Mouse (Mus musculus): ENCODE measurements at regions not wholly inside any gene's neighbourhood (a gene's known extent, or its start where the extent isn't known, plus 50 kb on each side); places are given as distances from the start of the nearest gene placed in this dataset.

DNA sequence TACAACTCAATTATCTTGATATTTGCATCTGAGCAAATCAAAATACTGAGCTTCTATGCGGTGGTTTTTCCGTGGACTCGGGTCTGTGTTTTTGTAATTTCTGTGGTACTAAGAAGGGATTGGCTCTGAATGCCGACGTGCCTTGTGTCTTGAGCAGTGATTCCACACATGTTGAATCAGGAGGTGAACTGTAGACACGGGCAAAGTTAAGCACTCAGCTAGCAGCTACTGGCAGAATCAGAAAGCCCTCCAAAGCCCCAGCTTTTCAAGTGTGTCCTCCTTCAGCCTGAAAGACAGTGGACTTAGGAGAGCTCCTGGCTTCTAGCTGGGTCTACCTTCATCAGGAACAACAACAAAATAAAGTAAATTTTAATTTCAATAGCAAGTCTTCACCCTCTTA, 462.9 kb upstream of the Pou3f3 start:
- DNase-seq = no peak

DNA sequence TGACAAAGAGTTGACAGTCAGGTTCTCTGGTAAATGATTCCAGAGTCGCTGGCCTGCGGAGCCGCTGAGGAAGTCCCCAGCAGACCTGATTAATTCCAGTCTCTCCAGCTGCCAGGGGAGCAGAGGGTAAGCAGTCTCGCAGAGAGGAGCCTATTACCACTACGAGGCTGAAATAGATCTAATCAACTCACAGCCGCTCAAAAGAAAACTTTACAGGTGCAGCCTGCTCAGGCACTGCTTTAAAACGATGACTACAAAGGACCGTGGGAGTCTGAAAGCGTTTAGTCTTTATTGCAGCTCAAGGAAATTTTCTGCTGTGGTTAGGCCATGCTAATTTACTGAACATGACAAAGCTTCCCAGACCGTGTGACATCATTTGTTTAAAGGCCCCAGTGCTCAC, 462.3 kb upstream of the Pou3f3 start:
- DNase-seq = no peak

DNA sequence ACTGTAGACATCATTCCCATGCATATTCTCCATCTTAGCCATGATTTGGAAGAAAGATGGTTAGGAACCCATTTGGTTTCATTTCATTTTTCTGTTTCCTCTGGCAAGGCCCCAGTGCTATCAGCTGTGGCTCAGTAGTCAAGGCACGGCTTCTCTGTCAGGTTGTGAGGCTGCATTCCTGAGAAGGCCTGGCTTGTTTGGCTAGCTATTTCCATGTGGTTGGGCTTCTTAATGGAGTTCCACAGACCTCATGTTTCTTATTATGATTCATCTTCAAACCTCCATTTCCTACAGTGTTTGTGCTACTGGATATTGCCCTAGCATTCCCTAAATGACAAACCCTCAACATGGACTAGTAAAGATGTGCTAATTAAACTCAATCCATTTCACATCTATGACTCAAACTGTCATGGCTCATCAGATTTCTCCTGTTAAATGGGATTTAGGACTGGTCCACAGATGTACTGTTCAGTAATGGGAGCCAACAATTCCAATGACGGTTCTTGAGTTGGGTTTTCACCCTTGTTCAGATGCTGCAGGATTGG, 459.0 kb upstream of the Pou3f3 start:
- DNase-seq = no peak

DNA sequence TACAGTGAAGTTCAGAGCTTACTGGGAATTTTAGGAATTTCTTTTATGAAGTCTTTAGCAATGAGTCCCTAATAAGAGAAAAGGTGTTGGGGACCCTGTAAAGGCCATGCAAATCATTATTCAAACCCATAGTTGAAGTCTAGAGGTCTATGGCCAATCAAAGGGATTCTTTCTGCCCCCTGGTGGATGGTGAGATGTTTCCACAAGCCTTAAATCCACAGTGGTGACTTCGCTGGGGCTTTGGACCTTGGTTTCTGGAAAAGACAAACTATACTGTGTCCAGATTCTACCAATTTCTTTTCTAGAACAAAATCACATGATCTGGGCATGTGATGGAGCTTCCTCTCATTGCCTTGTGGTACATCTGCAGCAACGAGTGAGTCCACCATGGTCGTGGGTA, 457.2 kb upstream of the Pou3f3 start:
- peak; percentile 40 for DNase-seq

DNA sequence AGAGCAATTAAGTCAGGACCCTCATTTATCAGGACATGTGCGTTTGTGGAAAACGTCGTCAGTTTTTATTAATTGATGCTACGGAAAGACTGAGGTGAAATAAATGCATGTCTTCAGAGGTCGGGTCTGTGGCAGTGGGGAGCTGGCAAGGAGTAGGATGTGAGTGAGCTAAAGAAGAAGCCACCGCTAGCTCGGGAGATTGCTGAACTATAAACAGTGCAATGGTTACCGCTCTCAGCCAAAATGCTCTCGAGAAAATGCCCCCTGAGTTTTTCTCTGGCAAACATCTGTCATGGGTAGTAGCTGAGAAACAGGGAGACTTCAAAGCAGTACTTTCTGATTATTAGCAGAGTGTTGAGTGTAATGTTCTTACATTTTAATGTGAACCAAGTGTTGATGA, 454.4 kb upstream of the Pou3f3 start:
- no peak for DNase-seq

DNA sequence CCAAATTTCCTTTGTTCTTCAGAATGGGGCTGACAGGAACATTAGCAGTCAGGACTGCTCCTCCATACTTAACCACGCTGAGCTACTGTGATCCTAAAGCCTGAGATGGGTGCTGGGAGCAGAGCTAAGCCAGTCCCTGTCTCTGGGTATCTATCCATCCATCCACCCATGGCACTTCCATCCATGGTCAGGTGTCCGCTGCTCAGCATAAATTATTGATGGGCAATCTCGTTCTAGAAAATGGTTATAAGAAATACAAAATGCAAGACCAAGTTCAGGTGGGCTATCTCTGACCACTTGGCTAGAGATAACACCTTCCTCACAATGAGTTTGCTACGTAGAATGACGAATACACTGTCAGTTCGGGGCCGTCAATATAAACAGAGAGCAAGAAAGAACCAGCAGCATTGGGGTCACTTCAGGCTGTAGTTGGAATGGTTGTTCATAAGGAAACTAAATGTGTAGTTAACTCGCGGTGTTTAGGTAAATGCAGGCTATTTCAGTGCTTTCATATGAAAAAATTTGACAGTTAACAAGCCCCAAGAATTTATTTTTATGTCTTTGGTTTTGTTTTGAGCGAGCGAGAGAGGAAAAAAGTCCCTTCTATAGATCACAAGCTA, 453.9 kb upstream of the Pou3f3 start:
- no peak for DNase-seq

DNA sequence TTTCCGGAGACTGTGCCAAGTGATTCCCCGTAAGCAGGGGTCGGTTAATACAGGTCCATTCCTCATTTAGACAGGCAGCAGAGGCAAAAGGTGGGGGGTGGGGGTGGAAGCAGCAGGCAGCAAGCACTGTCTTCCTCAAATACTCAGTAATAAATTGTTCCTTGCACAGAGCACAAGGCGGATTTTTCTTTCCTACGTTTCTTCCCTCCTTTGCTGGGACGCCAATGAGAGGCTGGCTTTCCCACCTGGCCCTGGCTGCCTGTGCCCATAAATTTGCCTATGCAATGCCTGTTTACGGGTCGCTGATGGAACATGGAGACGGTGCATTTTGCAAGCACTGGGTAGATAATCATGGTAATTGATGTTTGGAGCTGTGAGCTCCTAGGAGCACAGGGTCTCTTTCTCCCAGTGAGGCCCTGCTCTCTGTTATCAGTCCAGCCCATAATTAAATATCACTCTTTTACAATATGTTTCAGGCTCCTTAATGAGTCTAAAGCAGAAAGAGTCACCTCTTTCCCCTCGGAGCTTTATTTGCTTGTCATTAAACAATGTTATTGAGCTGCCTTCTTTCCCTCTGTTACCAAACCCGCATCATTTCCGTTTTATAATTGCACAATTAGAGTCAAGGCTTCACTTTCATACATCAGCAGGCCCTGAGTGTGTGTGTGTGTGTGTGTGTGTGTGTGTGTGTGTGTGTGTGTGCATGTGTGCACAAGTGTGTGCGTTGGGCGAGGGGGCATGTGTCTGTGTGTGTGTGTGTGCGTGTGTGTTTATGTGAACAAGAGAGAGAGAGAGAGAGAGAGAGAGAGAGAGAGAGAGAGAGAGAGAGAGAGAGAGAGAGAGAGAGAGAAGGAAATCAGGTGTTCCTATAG, 452.7 kb upstream of the Pou3f3 start:
- peak; percentile 12 for DNase-seq

DNA sequence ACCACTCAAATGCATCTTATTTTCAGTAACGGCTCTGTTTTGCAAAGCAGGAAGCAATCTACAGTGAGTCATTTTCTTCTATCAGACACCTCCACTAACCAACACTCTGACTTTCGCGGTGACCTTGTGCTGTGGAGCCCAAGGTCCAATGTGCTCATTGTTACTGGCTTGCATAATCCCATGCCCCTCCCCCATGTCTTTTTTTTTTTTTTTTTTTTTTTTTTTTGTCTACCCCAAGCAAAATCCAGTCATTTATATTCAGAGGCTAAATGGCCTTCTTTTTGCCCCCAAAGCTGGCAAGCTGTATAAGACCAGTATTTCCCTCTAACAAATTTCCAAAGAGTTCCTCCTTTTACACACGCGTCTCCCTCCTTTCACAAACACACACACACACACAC, 452.1 kb upstream of the Pou3f3 start:
- peak; percentile 69 for DNase-seq

DNA sequence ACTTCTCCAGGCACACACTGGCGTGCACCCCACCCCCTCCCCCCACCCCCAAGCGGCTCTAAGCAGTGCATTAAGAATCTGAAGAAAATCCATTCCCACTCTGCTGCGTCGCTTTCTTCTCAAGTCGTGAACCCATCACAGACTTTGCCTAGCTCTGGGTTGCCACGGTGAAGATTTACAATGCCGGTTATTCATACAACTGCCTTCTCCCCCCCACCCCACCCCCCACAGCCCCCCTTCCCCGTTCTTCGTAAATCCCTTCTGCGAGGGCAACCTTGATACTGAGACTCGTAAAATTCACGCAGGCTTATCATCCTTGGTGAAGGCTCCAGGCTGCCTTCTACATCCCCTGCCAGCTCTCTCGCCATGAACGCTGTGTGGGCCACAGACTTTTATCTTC, 451.7 kb upstream of the Pou3f3 start:
- peak; percentile 30 for DNase-seq

DNA sequence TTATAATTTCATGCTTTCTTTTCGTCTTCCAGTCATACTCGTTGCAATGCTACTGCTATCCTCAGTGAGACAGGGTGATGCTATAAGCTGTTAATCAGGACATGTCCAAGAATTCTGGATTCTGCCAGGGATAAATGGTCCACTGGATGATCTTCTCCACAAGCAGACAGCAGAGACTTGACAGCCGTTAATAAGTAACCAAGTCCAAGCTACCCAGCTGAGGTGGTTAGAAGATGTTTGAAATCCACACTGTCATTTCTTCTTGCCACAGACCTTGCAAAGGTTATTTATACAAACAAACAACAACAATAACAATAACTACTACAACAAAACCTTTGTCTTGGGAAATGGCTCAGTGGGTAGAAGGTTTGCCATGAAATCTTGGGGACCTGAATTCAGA, 443.2 kb upstream of the Pou3f3 start:
- DNase-seq = no peak

DNA sequence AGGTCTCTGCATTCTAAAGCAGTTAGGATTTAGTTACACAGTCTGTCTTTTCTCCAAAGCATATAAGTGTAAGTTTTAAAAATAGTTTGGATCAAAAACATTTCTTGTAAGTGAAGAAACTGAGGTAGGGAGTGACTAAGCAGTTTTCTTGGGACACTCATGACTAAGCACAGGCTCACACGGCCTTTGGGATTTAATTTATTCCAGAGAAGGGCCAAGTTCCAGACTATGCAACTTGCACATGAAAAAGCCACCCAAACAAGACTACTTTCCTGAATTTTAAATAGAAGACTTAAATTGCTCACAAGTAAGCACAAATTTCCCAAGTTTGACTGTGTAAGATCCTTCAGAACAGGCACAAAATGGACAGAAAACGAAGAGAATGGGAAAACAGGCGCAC, 441.8 kb upstream of the Pou3f3 start:
- DNase-seq = no peak

DNA sequence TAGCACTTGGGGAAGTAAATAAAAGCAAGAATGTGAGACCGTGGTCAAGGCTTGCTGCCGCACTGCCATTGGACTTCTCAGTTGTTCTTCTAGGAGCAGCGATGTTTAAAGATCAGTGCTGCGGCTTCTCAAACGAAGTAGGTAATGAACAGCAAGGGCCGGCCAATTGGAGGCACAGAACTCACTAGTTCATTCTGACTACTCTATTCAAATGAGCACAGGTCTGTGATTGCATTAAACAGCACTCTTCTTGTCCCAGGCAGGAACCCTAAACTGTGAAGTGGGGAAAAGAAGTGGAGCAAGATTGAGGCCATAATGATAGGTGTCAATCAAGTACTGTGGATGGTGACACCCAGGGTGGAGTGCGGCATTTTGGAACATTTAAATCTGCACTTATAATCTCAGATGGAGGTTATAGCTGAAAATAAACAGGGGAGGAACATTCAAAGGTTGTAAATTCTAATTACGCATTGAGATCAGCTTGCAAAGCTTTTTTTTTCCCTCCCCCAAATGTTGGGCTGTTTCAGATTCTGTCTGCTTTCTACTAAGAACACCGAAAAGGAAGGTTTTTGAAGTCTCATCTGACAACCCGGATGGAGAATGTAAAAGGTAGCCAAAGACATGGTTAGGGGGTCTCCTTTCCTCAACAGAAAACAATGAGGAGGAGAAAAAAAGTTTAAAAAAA, 438.5 kb upstream of the Pou3f3 start:
- DNase-seq = no peak

DNA sequence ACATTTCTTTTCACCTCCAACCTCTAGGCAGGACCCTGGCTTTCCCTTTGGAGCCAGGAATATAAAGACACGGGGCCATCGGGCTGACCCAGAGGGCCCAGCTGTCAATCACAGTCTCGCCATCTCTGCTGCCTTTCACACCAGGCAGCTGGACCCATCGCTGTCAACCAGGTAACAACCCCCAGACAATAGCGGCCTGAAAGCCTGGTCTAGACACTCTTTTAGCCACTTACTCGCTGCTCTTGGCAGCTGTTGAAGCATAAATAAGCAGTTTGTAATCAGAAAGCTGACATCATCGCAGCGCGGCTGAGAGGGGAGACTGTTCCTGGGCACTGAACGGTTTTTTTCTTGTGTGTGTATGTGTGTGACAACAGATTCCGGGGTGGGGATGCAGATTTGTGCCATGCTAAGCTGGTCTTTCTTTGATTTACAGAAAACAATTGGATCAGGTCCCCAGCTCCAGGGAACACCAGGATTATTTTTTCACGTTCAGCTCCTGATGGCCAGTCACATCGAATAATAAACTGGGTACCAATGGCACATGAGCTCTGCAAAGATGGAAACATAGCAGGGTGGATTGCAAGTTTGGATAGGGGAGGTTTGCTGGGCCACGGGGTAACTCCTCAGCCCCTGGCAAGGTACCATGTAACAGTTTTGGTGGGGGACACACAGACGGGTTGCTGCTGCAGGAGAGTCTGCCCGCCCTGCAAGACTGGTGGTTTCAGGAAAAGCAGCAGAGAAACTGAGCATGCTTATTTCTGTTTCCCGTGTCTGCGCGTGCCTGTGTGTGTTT, 437.6 kb upstream of the Pou3f3 start:
- DNase-seq = peak; percentile 7

DNA sequence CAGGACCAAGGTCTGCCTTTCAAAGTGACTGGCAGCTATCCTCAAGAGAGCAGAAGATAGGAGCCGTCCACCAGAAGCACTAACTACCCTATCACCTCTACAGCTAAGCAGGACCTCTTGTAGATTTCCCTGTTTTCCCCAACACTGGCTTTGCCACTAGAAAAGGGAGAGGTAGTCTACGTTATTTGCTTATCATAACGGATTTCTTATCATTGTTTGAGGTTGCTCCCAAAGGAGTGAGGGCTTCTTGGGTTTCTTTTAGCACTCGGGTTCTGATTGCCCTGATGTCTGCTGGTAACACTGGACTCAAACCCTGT, 437.0 kb upstream of the Pou3f3 start:
- no peak for DNase-seq

DNA sequence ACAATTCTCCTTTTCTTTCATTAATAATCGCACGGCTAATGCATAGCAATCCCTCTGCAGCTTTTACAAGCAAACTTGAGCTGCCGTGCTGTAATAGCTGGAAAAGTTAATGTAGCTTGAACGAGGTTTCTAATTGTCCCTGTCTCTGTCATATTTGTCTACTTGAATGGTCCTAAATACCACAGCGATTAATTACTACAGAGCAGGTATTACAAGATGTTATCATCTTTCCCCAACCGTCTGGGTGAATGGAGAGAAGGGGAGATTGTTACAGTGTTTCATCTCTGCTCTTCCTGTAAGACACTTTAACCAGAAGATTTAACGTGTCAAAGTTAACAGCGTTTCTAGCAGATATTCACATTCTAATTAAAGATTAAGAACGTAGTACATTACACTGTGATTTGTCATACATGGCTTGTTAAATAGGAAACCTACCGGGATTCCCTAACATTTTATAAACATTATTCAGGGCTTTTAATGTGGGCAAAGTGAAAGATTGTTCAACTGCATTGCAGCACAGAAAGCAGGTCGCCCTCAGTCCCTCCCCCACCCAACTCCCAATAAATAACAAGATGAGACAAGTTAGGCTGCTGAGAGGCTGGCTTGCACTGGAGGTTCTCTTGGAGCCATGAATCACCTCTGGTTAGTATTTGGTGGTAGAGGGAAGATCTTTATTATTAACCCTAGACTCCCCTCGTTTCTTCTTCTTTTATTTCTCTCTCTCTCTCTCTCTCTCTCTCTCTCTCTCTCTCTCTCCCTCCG, 436.2 kb upstream of the Pou3f3 start:
- peak; percentile 17 for DNase-seq

DNA sequence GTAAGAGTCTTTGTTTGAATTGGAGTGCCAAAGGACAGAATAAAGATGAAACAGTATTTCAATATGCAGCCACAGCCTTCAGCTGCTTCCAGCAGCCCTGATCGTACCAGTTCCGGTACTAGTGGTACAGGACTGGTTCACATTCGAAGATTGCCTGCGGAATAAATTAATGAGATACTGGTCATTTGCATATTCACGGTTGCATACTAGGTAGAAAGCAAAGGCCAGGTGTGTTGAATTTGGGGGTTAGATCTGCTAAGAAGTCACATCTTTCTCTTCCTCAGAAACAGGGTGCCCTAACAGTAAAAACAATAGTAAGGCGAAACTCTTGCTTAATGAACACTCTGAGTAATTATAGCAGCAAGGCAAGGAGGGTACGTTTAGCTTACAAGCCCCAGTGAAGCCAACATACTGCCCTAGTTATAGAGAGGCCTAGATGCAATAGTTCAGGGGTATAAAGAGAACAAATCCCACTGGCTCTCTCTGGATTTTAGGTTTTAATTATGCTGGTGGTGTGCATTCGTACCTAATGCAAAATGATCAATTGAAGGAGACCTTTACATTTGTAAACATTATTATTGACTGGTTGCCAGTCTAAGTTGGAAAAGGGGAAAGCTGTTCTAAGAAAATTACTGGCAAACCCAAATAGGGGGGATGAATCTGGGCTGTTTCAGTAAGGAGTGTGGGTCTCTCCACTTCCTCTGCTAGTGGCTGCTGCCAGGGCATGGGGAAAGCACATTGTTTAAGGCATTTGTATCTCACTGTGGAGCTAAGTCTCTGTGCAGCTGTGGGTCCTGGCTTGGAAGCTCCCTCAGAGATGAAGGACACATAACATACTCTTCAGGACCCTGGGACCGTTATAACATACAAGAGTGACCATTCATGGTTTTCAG, 435.3 kb upstream of the Pou3f3 start:
- no peak for DNase-seq

DNA sequence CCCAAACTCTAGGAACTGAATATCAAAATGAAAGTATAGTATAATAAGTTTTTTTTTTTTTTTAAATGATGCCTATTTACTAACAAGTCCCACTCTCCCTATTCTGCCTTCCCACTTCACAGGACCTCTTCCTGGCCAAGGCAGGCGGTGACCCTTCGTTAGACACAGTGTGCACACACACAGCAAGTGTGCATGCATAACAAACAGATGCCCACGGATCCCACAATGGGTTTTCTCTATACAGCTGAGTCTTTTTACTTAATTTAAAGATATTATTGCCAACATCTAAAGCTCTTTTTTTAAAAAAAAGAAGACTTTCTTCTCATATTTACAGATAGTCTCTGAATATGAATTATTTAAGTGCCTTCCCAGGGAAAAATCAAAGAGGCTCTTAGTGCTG, 434.5 kb upstream of the Pou3f3 start:
- no peak for DNase-seq

DNA sequence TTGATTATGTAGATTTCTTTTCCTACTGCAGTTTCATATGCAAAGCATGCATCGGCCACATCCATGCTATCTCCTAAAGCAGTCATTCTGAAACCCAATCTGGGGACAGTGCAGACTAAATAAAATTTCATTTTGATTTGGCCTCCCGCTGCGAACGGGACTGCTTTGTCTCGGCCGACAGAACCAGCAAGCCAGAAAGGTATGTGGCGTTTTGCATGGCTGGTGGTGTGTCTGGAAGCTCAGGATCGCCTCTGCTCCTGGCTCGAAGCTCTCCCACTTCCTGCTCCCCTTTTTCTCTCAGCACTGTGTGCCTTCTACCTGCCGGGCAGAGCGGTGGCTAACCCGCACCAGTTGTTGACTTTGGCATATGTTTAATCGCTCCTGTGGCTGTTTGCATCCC, 433.8 kb upstream of the Pou3f3 start:
- no peak for DNase-seq

DNA sequence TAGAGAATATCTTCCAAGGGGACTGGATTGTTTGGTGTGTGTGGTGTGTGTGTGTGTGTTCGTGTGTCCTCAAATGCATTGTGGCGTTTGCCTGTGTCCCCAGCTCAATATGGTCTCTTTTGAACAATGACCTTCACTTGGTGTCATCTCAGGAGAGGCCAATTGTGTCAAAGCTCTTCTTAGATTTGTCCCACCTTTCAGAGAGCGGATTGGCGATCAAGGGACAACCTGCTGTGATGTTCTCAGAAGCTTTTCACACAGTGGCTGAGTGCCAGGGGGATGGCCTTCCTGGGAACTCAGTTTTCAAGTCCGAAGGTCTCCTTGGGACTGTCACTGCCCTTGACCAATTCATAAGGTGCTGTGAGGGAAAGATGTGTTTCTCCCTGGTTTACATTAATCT, 433.0 kb upstream of the Pou3f3 start:
- DNase-seq = peak; percentile 16

DNA sequence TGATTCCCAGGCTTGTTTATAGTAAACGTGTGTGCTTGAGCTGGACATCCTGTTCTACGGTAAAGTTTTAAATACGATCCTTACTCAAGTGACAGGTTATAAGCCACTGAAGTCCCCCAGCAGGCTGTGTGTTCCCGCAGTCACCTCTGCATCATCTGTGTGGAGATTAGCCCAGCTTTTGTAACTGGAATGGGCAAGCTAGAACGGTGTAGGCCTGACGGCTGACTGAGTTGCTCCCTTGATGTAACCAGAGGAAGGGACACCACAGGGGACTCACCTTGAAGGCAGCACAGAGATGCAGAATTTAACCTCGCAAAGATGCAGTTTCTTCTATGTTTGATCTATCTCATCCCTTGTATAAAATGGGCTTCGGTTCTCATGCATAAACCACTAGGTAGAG, 418.4 kb upstream of the Pou3f3 start:
- no peak for DNase-seq

DNA sequence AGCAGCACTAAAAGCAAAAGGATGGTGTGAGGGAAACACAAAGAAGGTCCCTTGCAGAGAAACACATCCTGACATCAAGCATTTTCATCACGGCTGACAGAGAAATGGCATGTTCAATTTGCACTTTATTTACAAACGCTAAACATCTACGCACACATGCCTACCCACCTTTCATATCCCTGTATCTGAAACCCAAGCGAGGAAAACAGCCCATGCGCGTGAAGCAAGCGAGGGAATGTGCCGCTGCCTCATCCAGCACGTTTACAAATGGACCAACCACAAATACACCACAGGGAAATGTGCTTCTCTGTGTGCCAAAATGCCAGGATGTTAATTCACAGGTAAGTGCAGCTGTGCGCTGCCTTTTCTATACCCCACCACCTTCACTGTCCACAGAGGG, 399.7 kb upstream of the Pou3f3 start:
- no peak for DNase-seq
